Mouse (Mus musculus): Measurements from ENCODE around the gene Dhdh.
A peak's percentile ranks its signal among the peaks of the same experiment; 100 is the strongest.
"Not testable (repeated sequence)": the region's sequence is repeated elsewhere in the genome, so short reads cannot be mapped to it uniquely, and the experiment has no call there.

Gene Dhdh

GRCm38 (mm10) chr7:45470869-45471268, 17.7 kb downstream of the Dhdh start:
- DNase-seq, result no peak

- DNase-seq, result no peak
Observed at GRCm38 (mm10) chr7:45467090-45467670, 21.4 kb downstream of the Dhdh start.

GRCm38 (mm10) chr7:45466283-45467089, 22.1 kb downstream of the Dhdh start, which contains the start of gene Bax:
Gene Bax, minus strand, starts transcription at chr7:45466898.
- DNase-seq, result peak; percentile 81 to 86

- DNase-seq, result peak in 1 of 2 experiments; percentile 35
Observed at GRCm38 (mm10) chr7:45465549-45465948, 23.1 kb downstream of the Dhdh start.

GRCm38 (mm10) chr7:45465112-45465511, 23.5 kb downstream of the Dhdh start:
- DNase-seq, result no peak

GRCm38 (mm10) chr7:45463987-45464778, 24.4 kb downstream of the Dhdh start:
- DNase-seq, result no peak

- not testable (repeated sequence) for DNase-seq
Observed at GRCm38 (mm10) chr7:45462868-45463267, 25.7 kb downstream of the Dhdh start.

- no peak for DNase-seq
Observed at GRCm38 (mm10) chr7:45462325-45462724, 26.3 kb downstream of the Dhdh start.

GRCm38 (mm10) chr7:45461781-45462180, 26.8 kb downstream of the Dhdh start:
- no peak for DNase-seq

- no peak for DNase-seq
Observed at GRCm38 (mm10) chr7:45461326-45461725, 27.3 kb downstream of the Dhdh start.

GRCm38 (mm10) chr7:45460860-45461314, 27.7 kb downstream of the Dhdh start:
- DNase-seq, result no peak

GRCm38 (mm10) chr7:45460377-45460776, 28.2 kb downstream of the Dhdh start:
- DNase-seq, result no peak

GRCm38 (mm10) chr7:45459564-45460140, 29.0 kb downstream of the Dhdh start, which contains the start of gene Ftl1:
Gene Ftl1, minus strand, starts transcription at chr7:45459884.
- peak; percentile 96 to 98 for DNase-seq

- DNase-seq, result peak; percentile 66 to 74
Observed at GRCm38 (mm10) chr7:45458748-45459563, 29.6 kb downstream of the Dhdh start.

- DNase-seq, result no peak
Observed at GRCm38 (mm10) chr7:45457204-45458060, 31.2 kb downstream of the Dhdh start.

GRCm38 (mm10) chr7:45456721-45457203, 31.8 kb downstream of the Dhdh start:
- DNase-seq, result no peak

- no peak for DNase-seq
Observed at GRCm38 (mm10) chr7:45455932-45456696, 32.5 kb downstream of the Dhdh start.

GRCm38 (mm10) chr7:45454971-45455370, 33.6 kb downstream of the Dhdh start:
- no peak for DNase-seq

- DNase-seq, result peak; percentile 50 to 59
Observed at GRCm38 (mm10) chr7:45451344-45451982, 37.1 kb downstream of the Dhdh start.
